Mouse (Mus musculus) adrenal gland, postnatal 14 days (tissue): ENCODE results near the gene Gm17428. TPM values are rescaled to one million over a fixed set of nuclear protein-coding genes. Genes with fewer than 3 reads are reported as not detected.
"Not testable (repeated sequence)": the region's sequence is repeated elsewhere in the genome, so short reads cannot be mapped to it uniquely, and the experiment has no call there.

Experiments used
- DNase-seq: peaks from one replicate; pipeline ENCODE4 v3.0.0; 2021; ENCODE audit warnings: mixed read lengths
- long read RNA-seq, 2 experiments: library from polyadenylated mRNA; stranded (forward); transcript quantifications; one replicate each; pipeline ENCODE4 v2.0.0; 2021
- total RNA-seq: library from RNA; stranded (reverse); gene quantifications from 2 replicates; pipeline ENCODE4 v1.2.3, GENCODE M21; 2021

Gene Gm17428
- total RNA-seq: not detected in 2 replicates
- long read RNA-seq, experiment 1: 0 reads
- long read RNA-seq, experiment 2: 0 reads

DNA sequence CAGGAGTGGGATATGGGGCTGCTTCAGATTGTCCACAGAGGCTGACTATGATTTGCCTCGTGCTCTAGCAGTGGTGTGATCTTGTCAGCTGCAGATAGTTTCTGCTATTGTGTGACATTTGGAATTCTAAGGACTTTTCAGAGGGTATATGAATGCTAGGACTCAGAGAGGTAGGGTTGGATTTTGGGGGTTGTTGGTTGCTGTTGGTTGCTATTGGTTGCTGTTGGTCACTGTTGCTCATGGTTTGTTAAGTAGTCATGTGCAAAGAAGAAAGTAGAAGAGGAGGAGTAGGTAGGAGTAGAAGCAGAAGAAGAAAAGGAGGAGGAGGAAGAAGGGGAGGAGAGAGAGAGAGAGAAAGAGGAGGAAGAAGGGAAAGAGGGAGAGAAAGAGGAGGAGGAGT, at the start of gene Gm17428:
Gene Gm17428, plus strand, starts transcription at position 301 of the 400 bp plus-strand sequence.
- DNase-seq: no peak

DNA sequence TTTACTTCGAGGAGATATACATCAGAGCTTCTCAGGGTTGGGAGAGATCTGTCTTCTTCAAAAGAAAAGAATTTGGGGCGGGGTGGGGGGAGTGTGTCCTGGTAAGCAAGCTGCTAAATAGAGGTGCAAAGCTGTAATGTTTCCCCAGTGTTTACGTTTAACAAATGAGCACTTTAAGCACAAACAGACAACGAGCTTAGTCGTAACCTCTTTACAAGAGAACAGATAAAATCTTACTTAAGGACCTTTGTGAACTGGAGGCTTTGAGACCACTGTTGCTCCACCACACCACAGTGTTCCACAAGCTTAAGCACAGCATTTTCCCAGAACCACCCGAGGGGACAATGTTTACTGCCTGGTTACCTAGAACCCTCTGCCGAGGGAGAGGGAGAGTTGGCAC, 49.4 kb upstream of the Gm17428 start:
- DNase-seq: no peak

DNA sequence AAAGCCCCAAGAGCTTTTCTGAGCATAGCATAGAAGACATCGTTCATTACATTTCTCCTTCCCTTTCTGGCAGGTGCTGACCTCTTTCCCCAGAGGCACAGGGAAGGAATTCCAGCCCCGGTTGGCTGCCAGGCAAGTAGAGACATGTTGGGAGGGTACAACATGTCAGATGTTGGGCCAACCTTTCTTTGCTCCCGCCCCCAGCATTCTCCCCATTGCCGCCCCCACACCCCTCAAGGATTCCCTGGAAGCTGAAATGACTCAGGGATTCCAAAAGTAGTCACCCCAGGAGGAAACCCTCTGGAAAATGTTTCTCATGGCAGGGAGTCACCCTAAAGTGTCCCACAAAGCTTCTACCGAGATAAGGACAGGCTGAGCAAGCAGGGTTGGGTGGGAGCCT, 46.9 kb upstream of the Gm17428 start:
- no peak for DNase-seq

DNA sequence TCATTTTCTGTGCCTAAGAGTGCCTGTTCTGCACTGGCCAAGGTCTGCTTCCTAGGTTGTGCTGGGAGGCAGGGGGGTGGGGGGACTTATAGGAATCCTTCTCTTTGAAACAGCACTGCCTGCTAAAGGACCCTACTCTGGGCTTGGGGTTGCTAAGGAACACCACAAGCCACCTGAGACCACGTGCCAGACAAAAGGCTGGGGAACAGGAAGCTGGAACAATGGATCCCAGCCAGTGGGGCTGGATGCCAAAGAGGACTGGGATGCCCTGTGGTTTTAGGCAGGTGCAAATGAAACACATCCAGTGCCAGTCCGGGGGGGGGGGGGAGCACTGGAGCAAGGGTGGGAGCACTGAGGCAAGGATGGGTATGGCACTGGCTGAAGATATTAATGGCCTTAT, 46.3 kb upstream of the Gm17428 start:
- DNase-seq: no peak

DNA sequence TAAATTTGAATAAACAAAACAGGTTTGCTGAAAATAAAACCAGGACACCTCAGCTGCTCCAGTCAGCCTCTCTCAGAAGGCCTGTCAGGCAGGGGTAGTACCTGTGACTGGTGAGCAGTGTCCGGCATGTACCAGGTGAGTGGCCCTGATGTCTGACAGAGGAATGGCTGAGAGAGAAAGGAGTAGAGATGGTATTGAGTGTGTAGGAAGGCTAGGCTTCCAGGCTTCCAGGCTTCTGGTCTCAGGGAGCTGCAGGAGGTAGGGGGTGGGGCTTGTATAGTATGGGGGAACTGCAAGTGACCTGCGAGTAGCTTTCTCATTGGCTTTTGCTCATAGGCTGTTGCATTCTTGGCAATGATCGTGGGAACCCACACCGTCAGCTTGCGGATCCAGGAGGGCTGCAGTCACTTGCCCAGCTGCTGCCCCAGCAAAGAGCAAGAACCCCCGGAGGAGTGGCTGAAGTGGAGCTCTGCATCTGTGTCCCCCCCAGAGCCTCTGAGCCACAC, 44.0 kb upstream of the Gm17428 start, which contains the start of gene Il25:
Gene Il25, plus strand, starts transcription at position 51 of the 506 bp plus-strand sequence.
- DNase-seq: no peak

DNA sequence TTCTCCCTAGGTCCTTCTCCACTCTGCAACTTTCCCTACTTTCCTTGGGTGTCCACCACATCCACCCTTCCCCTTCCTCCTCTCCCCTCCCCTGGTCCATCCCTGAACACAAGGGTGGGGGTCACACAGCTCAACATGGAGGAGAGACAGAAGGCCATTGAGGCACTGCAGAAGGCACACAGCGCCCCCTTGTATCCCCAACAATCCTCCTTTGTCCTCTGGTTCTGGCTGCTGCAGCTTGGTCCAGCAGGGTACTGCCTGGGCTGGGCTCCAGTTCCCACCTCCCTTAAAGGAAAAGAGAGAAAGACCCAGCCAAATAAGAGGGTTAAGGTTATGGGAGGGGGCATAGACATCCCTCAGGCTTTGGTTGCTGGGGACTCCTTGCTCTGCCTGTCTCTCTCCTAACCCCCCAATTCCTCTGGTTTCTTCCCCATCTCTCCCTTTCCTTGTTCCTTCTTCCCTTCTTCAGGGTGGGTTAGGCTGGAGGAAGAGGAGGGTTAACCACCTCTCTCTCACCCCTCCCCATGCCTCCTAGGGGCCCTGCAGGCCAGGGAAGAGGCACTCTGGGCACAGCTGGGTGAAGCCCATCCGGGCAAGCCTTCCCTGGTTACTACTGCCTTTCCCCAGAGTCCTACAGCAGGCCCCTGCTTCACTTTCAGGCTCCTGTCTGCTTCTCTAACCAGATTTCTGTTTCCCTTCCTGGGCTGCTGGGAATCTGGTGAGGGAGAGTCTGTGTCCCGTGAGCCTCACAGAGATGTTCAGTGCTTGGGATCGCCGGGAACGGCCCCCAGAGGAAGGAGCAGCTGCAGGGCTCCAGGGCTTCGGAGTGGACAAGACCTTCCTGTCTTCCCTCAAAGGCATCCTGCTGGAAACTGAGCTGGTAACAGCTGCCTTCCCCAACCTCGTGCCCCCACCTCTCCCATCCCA, 40.6 kb upstream of the Gm17428 start, which contains the start of gene Cmtm5:
Gene Cmtm5, plus strand, starts transcription at position 358 of the 927 bp plus-strand sequence.
- DNase-seq: no peak

DNA sequence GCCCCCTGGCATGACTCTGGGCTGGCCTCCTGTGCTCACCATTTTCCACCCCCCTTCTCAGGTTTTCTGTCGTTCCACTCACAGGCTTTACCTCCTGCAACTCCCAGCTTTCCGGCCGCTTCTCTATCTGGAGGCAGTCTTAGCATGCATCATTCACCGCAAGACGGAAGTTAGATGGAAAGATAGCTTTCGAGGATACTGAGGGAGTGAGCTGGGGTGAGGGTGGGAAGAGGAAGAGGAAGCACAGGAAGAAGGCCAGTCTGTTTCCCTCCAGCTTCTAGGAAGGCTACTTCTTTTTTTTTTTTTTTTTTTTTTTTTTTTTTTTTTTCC, 39.9 kb upstream of the Gm17428 start:
- no peak for DNase-seq

DNA sequence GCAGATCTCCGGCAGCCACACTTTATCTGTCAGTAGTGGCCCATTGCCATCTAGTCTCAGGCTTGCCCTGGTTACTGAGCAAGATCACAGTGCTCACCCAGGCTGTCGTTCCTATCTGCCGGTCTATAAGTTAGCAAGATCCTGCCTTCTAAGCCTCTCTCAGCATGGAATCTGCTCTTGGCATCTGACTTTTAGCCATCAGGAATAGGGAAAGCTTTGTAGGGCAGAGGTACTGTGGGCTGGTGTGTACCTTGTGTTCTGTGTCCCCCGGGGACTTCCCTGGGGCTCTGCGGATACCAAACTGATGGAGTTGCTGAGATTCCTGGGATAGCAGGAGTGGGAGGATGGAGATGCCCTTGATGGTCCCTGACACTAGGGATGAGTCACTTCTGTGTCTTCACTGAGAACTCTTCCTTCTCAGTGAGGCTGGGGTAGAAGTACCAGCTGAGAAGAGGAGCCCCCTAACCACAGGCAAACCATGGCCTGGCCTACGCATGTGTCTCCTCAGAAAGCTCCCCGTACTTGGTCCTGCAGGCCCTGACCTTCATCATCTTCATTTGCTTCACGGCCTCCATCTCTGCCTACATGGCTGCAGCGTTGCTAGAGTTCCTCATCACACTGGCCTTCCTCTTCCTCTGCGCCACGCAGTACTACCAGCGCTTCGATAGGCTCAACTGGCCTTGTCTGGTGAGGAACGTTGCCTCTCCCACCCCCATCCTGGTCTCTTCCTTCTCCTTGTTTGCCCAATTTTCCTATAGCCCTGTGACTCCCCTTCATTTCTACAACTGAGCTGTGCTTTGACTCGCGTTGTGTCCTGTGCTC, 39.2 kb upstream of the Gm17428 start:
- no peak for DNase-seq

DNA sequence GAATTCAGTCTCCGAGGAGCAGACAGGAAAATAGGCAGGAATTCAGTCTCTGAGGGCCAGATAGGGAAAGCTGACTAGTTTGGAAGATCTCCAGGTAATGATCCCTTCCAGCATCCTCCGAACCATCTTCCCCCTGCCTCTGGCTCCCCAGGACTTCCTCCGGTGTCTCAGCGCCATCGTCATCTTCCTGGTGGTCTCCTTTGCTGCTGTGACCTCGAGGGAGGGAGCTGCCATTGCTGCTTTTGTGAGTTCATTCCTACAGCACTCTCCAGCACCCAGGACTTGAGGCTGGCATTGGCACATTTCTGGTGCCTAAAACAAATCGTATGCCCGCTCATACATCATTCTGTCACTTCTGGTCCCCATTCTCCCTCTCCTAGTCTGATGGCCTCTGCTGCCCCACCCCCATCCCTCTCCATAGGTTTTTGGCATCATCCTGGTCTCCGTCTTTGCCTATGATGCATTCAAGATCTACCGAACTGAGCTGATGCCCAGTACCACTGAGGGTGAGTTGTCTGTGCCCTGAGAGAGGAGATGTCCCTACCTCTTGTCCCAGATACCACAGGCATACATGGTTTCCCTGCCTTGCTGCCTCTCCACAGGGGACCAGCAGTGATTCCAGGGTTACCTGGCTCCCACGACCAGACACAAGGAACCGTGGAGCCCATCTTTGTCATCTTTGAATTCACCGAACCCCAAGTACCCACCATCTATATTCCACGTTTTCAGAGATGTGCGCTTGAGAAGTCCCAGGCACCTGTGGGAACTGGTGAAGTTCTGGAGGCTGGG, 38.1 kb upstream of the Gm17428 start:
- DNase-seq: no peak

DNA sequence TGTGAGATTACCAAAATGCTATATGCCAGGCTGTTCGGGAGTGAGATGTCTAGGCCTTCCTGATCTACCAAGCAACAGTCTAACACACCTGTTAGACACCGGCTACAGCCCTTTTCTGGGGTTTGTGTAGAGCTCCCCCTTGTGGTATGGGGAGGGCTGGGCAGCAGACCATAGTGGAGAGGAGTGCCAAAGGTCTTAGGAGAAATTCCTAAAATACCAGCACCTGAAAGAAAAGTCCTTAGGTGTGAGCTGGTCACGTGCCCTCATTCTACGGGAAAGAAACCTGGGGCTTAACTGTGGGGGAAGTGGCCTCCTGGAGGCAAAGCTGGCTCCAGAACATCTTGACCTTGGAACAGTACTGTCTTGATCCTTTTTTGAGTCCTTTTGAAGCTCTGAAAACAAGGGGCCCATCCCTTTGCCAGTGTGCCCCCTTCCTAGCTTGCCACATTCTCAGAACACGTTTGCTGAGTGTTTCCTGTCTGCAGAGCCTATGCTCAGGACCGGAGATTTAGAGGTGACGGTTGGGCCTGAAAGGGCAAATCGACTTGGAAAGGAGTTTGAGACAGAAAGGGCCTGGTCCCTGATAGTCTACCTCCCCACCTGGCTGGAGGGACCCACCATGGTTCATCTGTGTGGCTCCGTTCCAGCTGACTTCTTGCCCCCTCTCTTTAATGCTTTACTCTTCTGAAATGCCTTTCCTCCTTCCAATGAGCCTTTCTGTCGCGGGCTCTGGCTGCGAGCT, 37.1 kb upstream of the Gm17428 start:
- peak; percentile 83 for DNase-seq

DNA sequence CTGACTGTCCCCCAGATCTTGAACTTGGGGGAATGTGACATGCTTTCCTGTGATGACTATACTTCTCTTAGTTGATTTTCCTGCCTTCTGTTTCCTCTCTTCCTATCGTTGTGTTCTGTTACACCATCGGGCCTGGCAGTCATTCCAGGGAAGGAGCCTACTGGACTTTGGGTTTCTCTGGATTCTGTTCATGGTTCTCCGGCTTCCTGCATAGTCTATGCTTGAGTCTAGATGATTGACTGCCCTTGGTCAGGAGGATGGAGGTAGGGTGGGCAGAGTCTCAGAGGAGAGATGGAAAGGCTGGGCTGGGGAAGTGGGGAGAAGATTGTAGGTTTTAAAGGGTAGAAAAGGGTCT, 36.6 kb upstream of the Gm17428 start:
- DNase-seq: no peak

DNA sequence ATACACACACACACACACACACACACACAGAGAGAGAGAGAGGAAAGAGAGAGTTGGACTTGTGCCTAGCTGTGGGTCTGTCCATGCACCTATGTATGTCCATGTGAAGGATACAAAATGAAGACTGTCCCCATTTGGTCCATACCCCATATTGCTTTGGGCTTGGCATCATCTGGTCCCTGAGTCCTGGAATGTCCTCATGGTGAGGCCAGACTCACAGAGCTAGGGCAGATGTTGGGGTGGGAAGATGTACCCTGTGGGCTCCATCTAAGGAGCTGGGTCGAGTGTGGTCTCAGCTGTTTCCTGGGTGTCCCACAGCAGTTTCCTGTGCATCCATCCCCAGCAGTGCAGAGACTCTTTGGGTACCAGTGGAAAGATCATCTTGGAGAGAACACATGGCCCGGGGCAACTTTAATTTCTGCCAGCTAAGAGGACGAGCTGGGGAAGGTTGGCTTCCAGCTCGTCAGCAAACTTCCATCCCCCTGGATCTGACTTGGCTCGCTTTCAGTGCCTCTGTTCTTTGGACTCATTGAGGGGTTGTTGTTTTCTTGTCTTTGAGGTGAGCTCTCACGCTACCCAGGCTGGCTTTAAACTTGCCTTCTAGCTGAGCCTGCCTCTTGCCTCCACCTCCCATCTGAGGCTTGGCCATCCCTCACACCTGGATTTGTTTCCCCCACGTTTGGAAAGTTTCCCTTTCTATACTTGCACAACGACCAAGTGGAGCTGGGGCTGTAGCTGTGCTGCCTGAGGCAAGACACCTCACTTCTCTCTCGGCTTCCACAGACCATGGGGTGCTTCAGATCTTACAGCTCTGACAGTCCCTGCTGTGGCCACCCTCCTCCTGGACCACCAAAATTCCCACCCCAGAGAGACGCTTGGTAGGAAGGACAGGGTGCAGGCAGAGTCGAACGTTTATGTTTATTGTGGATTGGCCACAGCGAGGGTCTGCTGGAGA, 35.4 kb upstream of the Gm17428 start:
- DNase-seq: no peak

DNA sequence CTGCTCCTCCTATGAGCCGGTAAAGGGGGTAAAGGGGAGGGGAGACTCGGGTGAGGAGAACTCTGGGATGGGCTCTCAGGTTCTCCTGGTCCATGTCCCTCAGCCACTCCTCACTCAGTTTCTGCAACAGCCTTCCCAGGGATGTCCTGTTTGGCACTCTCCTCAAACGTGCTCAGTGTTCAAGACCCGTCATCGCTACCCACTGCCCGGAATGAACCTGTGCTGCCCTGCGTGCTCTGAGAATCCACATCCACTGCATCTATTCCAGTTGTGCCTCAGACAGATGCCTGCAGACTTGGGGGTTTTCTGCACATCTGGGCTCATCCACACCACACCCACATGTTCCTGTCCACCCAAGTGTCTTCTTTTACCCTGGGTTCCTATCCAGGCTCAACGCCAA, 34.3 kb upstream of the Gm17428 start:
- no peak for DNase-seq

DNA sequence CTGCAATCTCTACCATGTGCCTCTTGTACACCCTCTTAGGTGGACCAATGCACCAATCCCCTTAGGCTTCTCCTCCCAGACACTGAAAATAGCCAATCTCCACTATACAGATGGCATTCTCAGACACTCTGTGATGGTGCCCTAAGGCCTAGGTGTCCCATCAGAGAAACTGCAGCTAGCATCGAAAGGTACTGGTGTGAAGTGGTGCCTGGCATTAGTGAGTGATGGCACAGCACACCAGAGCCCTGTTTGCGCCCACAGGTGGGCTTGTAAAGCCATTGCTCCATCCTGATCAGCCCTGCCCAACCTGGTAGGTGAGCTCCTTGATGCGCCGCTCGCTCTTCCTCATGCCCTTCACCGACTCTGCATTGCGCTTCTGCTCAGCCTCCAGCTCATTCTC, 32.8 kb upstream of the Gm17428 start:
- DNase-seq: no peak

DNA sequence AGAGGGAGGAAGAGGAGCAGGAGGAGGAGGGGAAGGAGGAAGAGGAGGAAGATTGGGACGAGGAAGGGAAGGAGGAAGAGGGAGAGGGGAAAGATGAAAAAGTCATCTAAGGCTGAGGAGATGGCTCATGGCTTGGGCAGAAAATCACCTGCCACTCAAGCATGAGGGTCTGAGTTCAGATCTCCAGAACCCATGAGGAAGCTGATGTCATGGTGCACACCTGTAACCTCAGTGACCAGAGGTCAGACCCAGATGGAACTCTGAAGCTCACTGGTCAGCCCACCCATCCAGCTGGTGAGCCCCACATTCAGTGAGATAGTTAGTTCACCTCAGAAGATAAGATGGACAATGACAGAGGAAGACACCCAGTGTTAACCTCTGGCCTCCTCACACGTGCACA, 31.8 kb upstream of the Gm17428 start:
- DNase-seq: no peak

DNA sequence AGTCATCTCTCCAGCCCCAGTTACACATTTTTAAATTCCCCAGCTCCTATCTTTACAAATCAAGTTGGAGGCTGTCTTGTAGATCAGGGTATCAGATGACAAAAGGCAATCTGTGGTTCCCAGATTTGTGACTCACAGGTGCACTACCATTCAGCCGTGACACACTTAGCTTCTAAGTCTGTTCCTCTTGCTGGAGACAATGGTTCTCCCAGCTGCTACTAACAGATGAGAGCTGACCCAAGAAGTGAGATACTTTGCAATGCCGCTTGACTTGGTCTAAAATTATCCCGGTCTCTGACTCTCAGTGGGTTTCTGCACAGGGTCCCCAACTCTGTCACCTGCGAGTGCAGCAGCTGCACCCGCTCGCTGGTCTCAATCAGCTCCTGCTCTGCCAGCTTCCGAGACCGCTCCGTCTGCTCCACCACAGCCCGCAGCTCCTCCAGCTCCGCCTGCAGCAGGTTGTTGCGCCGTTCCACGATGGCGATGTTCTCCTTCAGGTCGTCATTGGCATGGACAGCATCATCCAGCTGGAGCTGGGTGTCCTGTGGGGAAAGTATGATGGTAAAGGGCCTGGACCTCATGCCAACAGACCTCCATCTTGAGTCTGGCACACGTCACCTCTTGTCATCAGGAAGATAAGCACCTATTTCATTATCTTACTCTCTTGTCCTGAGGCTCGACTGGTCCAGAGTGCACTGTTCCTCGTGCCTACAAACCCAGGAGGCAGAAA, 30.6 kb upstream of the Gm17428 start:
- no peak for DNase-seq

DNA sequence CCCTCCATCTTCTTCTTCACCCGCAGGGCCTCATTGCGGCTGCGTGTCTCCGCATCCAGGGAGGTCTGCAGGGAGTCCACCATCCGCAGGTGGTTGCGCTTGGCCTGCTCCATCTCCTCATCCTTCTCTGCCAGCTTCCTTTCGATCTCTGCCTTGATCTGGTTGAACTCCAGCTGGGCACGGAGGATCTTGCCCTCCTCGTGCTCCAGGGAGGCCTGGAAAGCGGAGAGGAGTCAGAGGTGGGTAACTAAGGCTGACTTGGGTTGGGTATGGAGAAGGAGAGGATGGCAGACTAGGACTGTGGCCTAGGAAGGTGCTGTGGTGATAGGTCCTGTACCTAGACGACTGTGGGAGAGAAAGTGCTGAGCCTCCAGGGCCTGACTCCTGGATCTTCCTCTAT, 29.7 kb upstream of the Gm17428 start:
- DNase-seq: not testable (repeated sequence)

DNA sequence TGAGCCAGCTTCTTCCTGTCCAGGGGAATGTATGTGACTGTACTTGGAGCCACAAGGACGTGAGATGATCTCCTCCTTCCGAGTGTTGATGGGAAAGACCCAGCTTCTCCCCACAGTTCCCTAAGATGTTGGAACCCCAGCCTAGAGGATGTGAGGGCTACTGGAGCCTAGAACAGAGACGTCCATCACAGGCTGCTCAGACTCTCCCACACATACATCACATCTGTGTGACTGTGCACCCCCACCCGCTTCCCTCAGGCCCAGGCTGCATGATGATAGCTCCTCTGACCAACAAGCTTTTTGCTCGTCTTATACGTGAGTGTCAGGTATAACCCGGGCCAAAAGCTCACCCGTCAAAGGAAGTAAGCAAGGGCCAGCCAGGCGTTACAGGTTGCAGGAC, 28.0 kb upstream of the Gm17428 start:
- DNase-seq: no peak

DNA sequence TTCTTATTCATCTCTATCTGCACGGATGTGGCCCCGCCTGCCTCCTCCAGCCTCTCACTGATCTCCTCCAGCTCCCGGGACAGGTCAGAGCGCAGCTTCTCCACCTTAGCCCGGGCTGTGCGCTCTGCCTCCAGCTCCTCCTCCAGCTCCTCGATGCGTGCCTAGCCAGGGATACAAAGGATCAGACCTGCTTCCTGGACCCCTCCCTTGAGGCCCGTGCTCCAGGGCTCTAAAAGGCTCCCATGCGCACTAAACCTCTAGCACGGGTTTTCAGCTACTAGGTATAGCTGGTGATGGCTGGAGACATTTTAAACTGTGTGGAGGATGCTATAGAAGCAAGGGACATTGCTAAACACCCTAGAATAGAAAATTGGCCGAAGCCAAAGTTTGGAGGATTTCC, 26.2 kb upstream of the Gm17428 start:
- no peak for DNase-seq

DNA sequence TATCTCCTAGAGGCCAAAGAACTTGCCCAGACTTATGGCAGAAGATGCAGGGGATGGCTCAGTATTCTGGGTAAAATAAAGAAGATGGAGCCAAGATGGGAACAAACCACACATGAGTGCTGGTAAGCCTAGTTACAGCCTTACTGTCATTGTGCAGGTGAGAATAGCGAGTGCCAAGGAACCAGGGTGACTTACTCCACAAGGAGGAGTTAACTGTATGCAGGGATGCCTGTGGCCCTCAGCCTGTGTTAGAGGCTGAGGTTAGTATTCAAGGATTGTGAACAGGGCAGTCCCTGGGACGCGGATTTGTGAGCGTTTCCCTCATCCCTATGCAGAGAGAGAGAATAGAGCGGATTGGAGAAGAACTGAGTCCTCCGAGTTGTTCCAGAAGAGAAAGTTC, 25.1 kb upstream of the Gm17428 start:
- no peak for DNase-seq
